In the genomic region with DNA sequence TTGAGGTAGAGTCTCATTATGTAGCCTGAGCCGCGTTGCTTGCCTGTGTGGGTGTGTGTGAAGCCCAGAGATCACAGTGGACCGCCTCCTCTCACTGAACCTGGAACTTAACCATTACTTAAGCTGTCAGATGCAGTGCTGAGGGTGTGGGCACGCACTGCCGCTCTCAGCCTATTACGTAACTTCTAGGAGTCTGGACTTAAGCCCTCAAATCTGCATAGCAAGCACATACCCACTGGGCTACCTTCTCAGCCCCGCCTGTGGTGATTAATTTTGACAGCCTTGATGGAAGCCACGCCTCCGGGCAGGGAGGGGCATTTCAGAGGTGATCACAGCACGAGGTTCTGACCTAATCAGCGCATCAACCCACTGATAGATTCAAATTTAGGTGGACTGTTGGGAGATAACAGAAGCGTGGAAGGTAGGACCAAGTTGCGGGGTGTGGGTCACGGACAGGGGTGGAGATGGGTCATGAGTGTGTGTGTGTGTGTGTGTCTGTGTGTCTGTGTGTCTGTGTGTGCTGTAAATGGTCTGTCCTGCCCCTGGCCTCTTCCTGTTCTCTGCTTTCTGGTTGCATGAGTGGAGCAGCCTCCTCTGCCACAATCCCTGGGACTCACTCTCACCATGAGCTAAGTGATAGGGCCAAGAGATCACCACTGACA, we compare ENCODE assay signal across 8 mouse cellular contexts. TPM values are rescaled to one million over a fixed set of nuclear protein-coding genes. Genes with fewer than 3 reads are reported as not detected.
DNase-seq lines count a peak whose midpoint lies in the region; ATAC-seq lines count a peak whose summit lies in the region.

No protein-coding gene starts in this region.

- ATAC-seq in neural tube, embryonic 11.5 days (ENCODE audit: insufficient read depth, low FRiP score, low TSS enrichment), result no peak
- ATAC-seq in hematopoietic stem cell, adult 5-6 weeks (replicated peaks in 1 of 2; ENCODE audit: insufficient read depth in 1 of 2, low FRiP score in 2 of 2, low TSS enrichment in 1 of 2, low read depth in 1 of 2, poor library complexity in 2 of 2, severe bottlenecking in 2 of 2), result peak; percentile 81 to 87
- peak; percentile 69 for ATAC-seq in liver, embryonic 15.5 days (ENCODE audit: insufficient read depth)
- ATAC-seq in stomach, embryonic 16.5 days (ENCODE audit: insufficient read depth, low FRiP score), result peak; percentile 89

- H3K4me3 ChIP-seq in neural tube, embryonic 11.5 days (ENCODE audit: low read depth, low read length), result no peak overlapping the region
- no peak overlapping the region for H3K4me3 ChIP-seq in liver, embryonic 15.5 days (replicated peaks)
- H3K4me3 ChIP-seq in stomach, embryonic 16.5 days (replicated peaks; ENCODE audit: low read length), result no peak overlapping the region

- DNase-seq in neural tube, embryonic 11.5 days (ENCODE audit: low spot score), result peak; percentile 17
- DNase-seq in neural tube, embryonic 10.5 days (ENCODE audit: extremely low spot score, low spot score), result no peak
- DNase-seq in gastrocnemius, postnatal 25 days, result no peak
- no peak for DNase-seq in cerebellum, postnatal 14 days
- DNase-seq in frontal cortex, postnatal 14 days (ENCODE audit: low spot score in 2 of 2), result no peak

- no peaks in the 10 kb centered on the region for H3K4me1 ChIP-seq in neural tube, embryonic 11.5 days (ENCODE audit: control insufficient read depth, insufficient read depth, low read length)
- peaks cover 20% of the 10 kb centered on the region for H3K4me1 ChIP-seq in liver, embryonic 15.5 days (replicated peaks)
- 0 out of 2 replicates have a peak, but pooled peaks cover 4% of the 10 kb centered on the region for H3K4me1 ChIP-seq in stomach, embryonic 16.5 days (ENCODE audit: control insufficient read depth, insufficient read depth, low read length)

- no peak overlapping the region for H3K9ac ChIP-seq in neural tube, embryonic 11.5 days (ENCODE audit: low read length)
- H3K9ac ChIP-seq in liver, embryonic 15.5 days, result no peak overlapping the region
- H3K9ac ChIP-seq in stomach, embryonic 16.5 days (ENCODE audit: low read length), result no peak overlapping the region

- H3K4me2 ChIP-seq in neural tube, embryonic 11.5 days (ENCODE audit: low read depth), result no peak overlapping the region
- peak overlapping the region; percentile 30 for H3K4me2 ChIP-seq in liver, embryonic 15.5 days
- H3K4me2 ChIP-seq in stomach, embryonic 16.5 days (ENCODE audit: low read depth, low read length), result no peak overlapping the region

- no peaks in the 10 kb centered on the region for H3K27me3 ChIP-seq in neural tube, embryonic 11.5 days (ENCODE audit: control insufficient read depth, insufficient read depth, low read length)
- peaks cover 6% of the 10 kb centered on the region for H3K27me3 ChIP-seq in liver, embryonic 15.5 days
- no peaks in the 10 kb centered on the region for H3K27me3 ChIP-seq in stomach, embryonic 16.5 days (ENCODE audit: control insufficient read depth, insufficient read depth, low read length)

- 46% methylated on average over 14 of the region's 14 CpGs for WGBS in neural tube, embryonic 11.5 days
- 15% methylated on average over 14 of the region's 14 CpGs for WGBS in liver, embryonic 15.5 days (ENCODE audit: insufficient replicate concordance)
- WGBS in stomach, embryonic 16.5 days, result 27% methylated on average over 14 of the region's 14 CpGs

- H3K36me3 ChIP-seq in neural tube, embryonic 11.5 days (ENCODE audit: control insufficient read depth, insufficient read depth, low read length), result no peaks in the 10 kb centered on the region
- no peaks in the 10 kb centered on the region for H3K36me3 ChIP-seq in liver, embryonic 15.5 days (replicated peaks)
- no peaks in the 10 kb centered on the region for H3K36me3 ChIP-seq in stomach, embryonic 16.5 days (ENCODE audit: control insufficient read depth, insufficient read depth, low read length)

- H3K9me3 ChIP-seq in neural tube, embryonic 11.5 days (ENCODE audit: control insufficient read depth, low read length), result no peaks in the 10 kb centered on the region
- H3K9me3 ChIP-seq in liver, embryonic 15.5 days (replicated peaks), result no peaks in the 10 kb centered on the region
- H3K9me3 ChIP-seq in stomach, embryonic 16.5 days (replicated peaks; ENCODE audit: control insufficient read depth, low read length), result no peaks in the 10 kb centered on the region

- H3K27ac ChIP-seq in neural tube, embryonic 11.5 days (ENCODE audit: low read depth, low read length), result no peak overlapping the region
- H3K27ac ChIP-seq in liver, embryonic 15.5 days (replicated peaks), result peak overlapping the region; percentile 24; the same call in 1 of the 2 replicates
- no peak overlapping the region for H3K27ac ChIP-seq in stomach, embryonic 16.5 days (ENCODE audit: low read length)

RNA-seq across cellular contexts. Expression of gene Prpf40b, which starts 10.2 kb away (rescaled TPM):
- polyA plus RNA-seq in neural tube, embryonic 11.5 days (2014; fragmentation: Nextera tagmentation; extraction: Ambion mirVana), result 50.4 and 55.8 TPM in 2 replicates
- 16.4 and 22.0 TPM in 2 replicates for total RNA-seq in hematopoietic stem cell, adult 5-6 weeks (2017)
- 6.6 and 8.8 TPM in 2 replicates for polyA plus RNA-seq in liver, embryonic 15.5 days (2015; fragmentation: Nextera tagmentation; extraction: Ambion mirVana)
- polyA plus RNA-seq in stomach, embryonic 16.5 days (2015; fragmentation: Nextera tagmentation; extraction: Ambion mirVana), result 42.5 and 44.3 TPM in 2 replicates
- total RNA-seq in gastrocnemius, postnatal 25 days (2021), result 10 to 100 TPM; 20.0 to 20.7 TPM

RNA-seq across cellular contexts. Expression of gene Fam186b, which starts 11.0 kb away (rescaled TPM):
- polyA plus RNA-seq in neural tube, embryonic 11.5 days (2014; fragmentation: Nextera tagmentation; extraction: Ambion mirVana), result 0.07 TPM in 1 of 2 replicates, not detected in the other
- 0.05 TPM in 1 of 2 replicates, not detected in the other for total RNA-seq in hematopoietic stem cell, adult 5-6 weeks (2017)
- not detected in 2 replicates for polyA plus RNA-seq in liver, embryonic 15.5 days (2015; fragmentation: Nextera tagmentation; extraction: Ambion mirVana)
- 0.06 and 0.10 TPM in 2 replicates for polyA plus RNA-seq in stomach, embryonic 16.5 days (2015; fragmentation: Nextera tagmentation; extraction: Ambion mirVana)
- not detected for total RNA-seq in gastrocnemius, postnatal 25 days (2021)

RNA-seq across cellular contexts. Expression of gene Mcrs1, which starts 32.9 kb away (rescaled TPM):
- polyA plus RNA-seq in neural tube, embryonic 11.5 days (2014; fragmentation: Nextera tagmentation; extraction: Ambion mirVana), result 188 and 193 TPM in 2 replicates
- total RNA-seq in hematopoietic stem cell, adult 5-6 weeks (2017), result 46.5 and 58.8 TPM in 2 replicates
- 42.8 and 46.2 TPM in 2 replicates for polyA plus RNA-seq in liver, embryonic 15.5 days (2015; fragmentation: Nextera tagmentation; extraction: Ambion mirVana)
- 98.7 and 113 TPM in 2 replicates for polyA plus RNA-seq in stomach, embryonic 16.5 days (2015; fragmentation: Nextera tagmentation; extraction: Ambion mirVana)
- 10 to 100 TPM; 20.9 to 28.7 TPM for total RNA-seq in gastrocnemius, postnatal 25 days (2021)

RNA-seq across cellular contexts. Expression of gene Kcnh3, which starts 60.0 kb away (rescaled TPM):
- 0.44 and 0.70 TPM in 2 replicates for polyA plus RNA-seq in neural tube, embryonic 11.5 days (2014; fragmentation: Nextera tagmentation; extraction: Ambion mirVana)
- not detected in 2 replicates for total RNA-seq in hematopoietic stem cell, adult 5-6 weeks (2017)
- 0.12 and 0.30 TPM in 2 replicates for polyA plus RNA-seq in liver, embryonic 15.5 days (2015; fragmentation: Nextera tagmentation; extraction: Ambion mirVana)
- 0.52 and 0.66 TPM in 2 replicates for polyA plus RNA-seq in stomach, embryonic 16.5 days (2015; fragmentation: Nextera tagmentation; extraction: Ambion mirVana)
- not detected for total RNA-seq in gastrocnemius, postnatal 25 days (2021)
